In genomic region chr1:136525818-136526217, GRCm38 (mm10) we compare ENCODE assay signal across 22 mouse cellular contexts. TPM values are rescaled to one million over a fixed set of nuclear protein-coding genes. Genes with fewer than 3 reads are reported as not detected.
DNase-seq lines count a peak whose midpoint lies in the region; ATAC-seq and TF ChIP-seq lines count a peak whose summit lies in the region.
"Had no signal": no experiment of that assay in that cellular context is flagged by ENCODE, and none has a peak within 500 bp of the region (broad histone marks: within the 10 kb centered on the region; RNA-seq: fewer than 3 reads in every experiment).

No protein-coding gene starts in this region.

- no peak for TF ChIP-seq CTCF in lung, postnatal 0 days (IDR thresholded peaks at IDR 0.05)
- TF ChIP-seq CTCF in intestine, postnatal 0 days (IDR thresholded peaks at IDR 0.05; ENCODE audit: low read depth) = no peak

- no peak for ATAC-seq in intestine, embryonic 14.5 days (replicated peaks; ENCODE audit: low FRiP score, low TSS enrichment, low read depth)
- no peak for ATAC-seq in intestine, embryonic 15.5 days
- no peak for ATAC-seq in lung, postnatal 0 days
- no peak for ATAC-seq in intestine, postnatal 0 days
- ATAC-seq in stomach, embryonic 14.5 days (ENCODE audit: insufficient number of reproducible peaks, insufficient read depth, low FRiP score, low read depth) = no peak
- ATAC-seq: forebrain, embryonic 13.5 days had no signal

- H3K27me3 ChIP-seq in intestine, embryonic 14.5 days (replicated peaks; ENCODE audit: control insufficient read depth, insufficient read depth, low read length) = no peaks in the 10 kb centered on the region
- no peaks in the 10 kb centered on the region for H3K27me3 ChIP-seq in intestine, embryonic 15.5 days (replicated peaks)
- H3K27me3 ChIP-seq in lung, postnatal 0 days (replicated peaks; ENCODE audit: insufficient read depth, low read length) = no peaks in the 10 kb centered on the region
- H3K27me3 ChIP-seq in intestine, postnatal 0 days (replicated peaks; ENCODE audit: control insufficient read depth, insufficient read depth, low read length) = no peaks in the 10 kb centered on the region
- H3K27me3 ChIP-seq in stomach, embryonic 14.5 days (ENCODE audit: control insufficient read depth, insufficient read depth, low read length) = no peaks in the 10 kb centered on the region
- H3K27me3 ChIP-seq: forebrain, embryonic 13.5 days; liver, embryonic 15.5 days; neural tube, embryonic 12.5 days had no signal

- peak overlapping the region; percentile 57 for H3K27ac ChIP-seq in intestine, embryonic 14.5 days (ENCODE audit: low read depth)
- no peak overlapping the region for H3K27ac ChIP-seq in intestine, embryonic 15.5 days
- H3K27ac ChIP-seq in lung, postnatal 0 days (ENCODE audit: low read length) = peak overlapping the region; percentile 15; the same call in 1 of the 2 replicates
- peak overlapping the region; percentile 41; the same call in 1 of the 2 replicates for H3K27ac ChIP-seq in intestine, postnatal 0 days (ENCODE audit: low read depth, low read length)
- H3K27ac ChIP-seq in stomach, embryonic 14.5 days (ENCODE audit: low read length) = peak overlapping the region; percentile 48; the same call in 1 of the 2 replicates
- H3K27ac ChIP-seq: forebrain, embryonic 13.5 days; heart, adult 2 months; liver, embryonic 15.5 days; macrophage; neural tube, embryonic 12.5 days had no signal

- WGBS in intestine, embryonic 14.5 days = 72% methylated on average over 6 of the region's 6 CpGs
- 65% methylated on average over 6 of the region's 6 CpGs for WGBS in intestine, embryonic 15.5 days
- WGBS in lung, postnatal 0 days = 45% methylated on average over 6 of the region's 6 CpGs
- 74% methylated on average over 6 of the region's 6 CpGs for WGBS in intestine, postnatal 0 days
- 65% methylated on average over 6 of the region's 6 CpGs for WGBS in stomach, embryonic 14.5 days

- no peak for TF ChIP-seq EP300 in lung, postnatal 0 days (IDR thresholded peaks at IDR 0.05)

- no peak for DNase-seq in intestine, embryonic 14.5 days (ENCODE audit: low spot score)
- no peak for DNase-seq in lung, postnatal 0 days (ENCODE audit: low spot score)
- no peak for DNase-seq in lung, postnatal 36 days
- DNase-seq in natural killer cell, adult 2 months (ENCODE audit: low spot score in 2 of 2) = no peak
- no peak for DNase-seq in cerebellum, adult 11 months
- DNase-seq: adrenal gland, adult 2 months; cerebellum, adult 2 months; gastrocnemius, postnatal 36 days; heart, adult 2 months; heart, postnatal 36 days; kidney, adult 11 months; kidney, postnatal 10 days; left cerebral cortex, postnatal 4 days; liver; thymus, postnatal 25 days had no signal

- H3K4me3 ChIP-seq in intestine, embryonic 14.5 days (ENCODE audit: low read depth, low read length) = no peak overlapping the region
- H3K4me3 ChIP-seq in intestine, embryonic 15.5 days (replicated peaks) = no peak overlapping the region
- no peak overlapping the region for H3K4me3 ChIP-seq in lung, postnatal 0 days (ENCODE audit: low read depth, low read length)
- H3K4me3 ChIP-seq in intestine, postnatal 0 days (ENCODE audit: low read depth, low read length) = no peak overlapping the region
- H3K4me3 ChIP-seq in stomach, embryonic 14.5 days (ENCODE audit: low read depth, low read length) = no peak overlapping the region
- H3K4me3 ChIP-seq: forebrain, embryonic 13.5 days; heart, adult 2 months; liver, embryonic 15.5 days; neural tube, embryonic 12.5 days had no signal

- H3K36me3 ChIP-seq in intestine, embryonic 14.5 days (ENCODE audit: control insufficient read depth, insufficient read depth, low read length) = peaks cover 38% of the 10 kb centered on the region
- H3K36me3 ChIP-seq in intestine, embryonic 15.5 days = no peaks in the 10 kb centered on the region
- no peaks in the 10 kb centered on the region for H3K36me3 ChIP-seq in lung, postnatal 0 days (ENCODE audit: insufficient read depth, low read length)
- peaks cover 27% of the 10 kb centered on the region for H3K36me3 ChIP-seq in intestine, postnatal 0 days (ENCODE audit: control insufficient read depth, insufficient read depth)
- H3K36me3 ChIP-seq in stomach, embryonic 14.5 days (ENCODE audit: control insufficient read depth, insufficient read depth, low read length) = peaks cover 9% of the 10 kb centered on the region

- no peaks in the 10 kb centered on the region for H3K9me3 ChIP-seq in intestine, embryonic 14.5 days (ENCODE audit: control insufficient read depth, low read length)
- no peaks in the 10 kb centered on the region for H3K9me3 ChIP-seq in intestine, embryonic 15.5 days
- no peaks in the 10 kb centered on the region for H3K9me3 ChIP-seq in lung, postnatal 0 days (ENCODE audit: low read length)
- H3K9me3 ChIP-seq in intestine, postnatal 0 days (ENCODE audit: control insufficient read depth) = no peaks in the 10 kb centered on the region
- no peaks in the 10 kb centered on the region for H3K9me3 ChIP-seq in stomach, embryonic 14.5 days (ENCODE audit: control insufficient read depth, low read depth, low read length)
- H3K9me3 ChIP-seq: forebrain, embryonic 13.5 days; liver, embryonic 15.5 days; neural tube, embryonic 12.5 days had no signal

- H3K4me1 ChIP-seq in intestine, embryonic 14.5 days (replicated peaks; ENCODE audit: control insufficient read depth, insufficient read depth, low read length) = no peaks in the 10 kb centered on the region
- no peaks in the 10 kb centered on the region for H3K4me1 ChIP-seq in intestine, embryonic 15.5 days (replicated peaks)
- H3K4me1 ChIP-seq in lung, postnatal 0 days (ENCODE audit: insufficient read depth, low read depth, low read length) = no peaks in the 10 kb centered on the region
- H3K4me1 ChIP-seq in intestine, postnatal 0 days (replicated peaks; ENCODE audit: control insufficient read depth, insufficient read depth, low read length) = no peaks in the 10 kb centered on the region
- H3K4me1 ChIP-seq in stomach, embryonic 14.5 days (ENCODE audit: control insufficient read depth, insufficient read depth, low read length) = no peaks in the 10 kb centered on the region
- H3K4me1 ChIP-seq: forebrain, embryonic 13.5 days; liver, embryonic 15.5 days; neural tube, embryonic 12.5 days had no signal

- no peak overlapping the region for H3K4me2 ChIP-seq in intestine, embryonic 14.5 days (ENCODE audit: low read length)
- H3K4me2 ChIP-seq in intestine, embryonic 15.5 days (replicated peaks) = no peak overlapping the region
- no peak overlapping the region for H3K4me2 ChIP-seq in lung, postnatal 0 days (replicated peaks; ENCODE audit: low read depth, low read length)
- H3K4me2 ChIP-seq in intestine, postnatal 0 days (replicated peaks; ENCODE audit: low read depth) = no peak overlapping the region
- no peak overlapping the region for H3K4me2 ChIP-seq in stomach, embryonic 14.5 days (replicated peaks; ENCODE audit: low read depth, low read length)
- H3K4me2 ChIP-seq: forebrain, embryonic 13.5 days; liver, embryonic 15.5 days; neural tube, embryonic 12.5 days had no signal

- H3K9ac ChIP-seq in intestine, embryonic 14.5 days (ENCODE audit: low read length) = no peak overlapping the region
- H3K9ac ChIP-seq in intestine, embryonic 15.5 days = no peak overlapping the region
- no peak overlapping the region for H3K9ac ChIP-seq in lung, postnatal 0 days (replicated peaks; ENCODE audit: low read depth)
- no peak overlapping the region for H3K9ac ChIP-seq in intestine, postnatal 0 days (ENCODE audit: low read depth, low read length)
- H3K9ac ChIP-seq in stomach, embryonic 14.5 days (replicated peaks; ENCODE audit: low read depth, low read length) = no peak overlapping the region
- H3K9ac ChIP-seq: forebrain, embryonic 13.5 days; liver, embryonic 15.5 days; neural tube, embryonic 12.5 days had no signal

RNA-seq across cellular contexts. Expression of gene Kif14, which starts 59.7 kb away (rescaled TPM):
- 7.6 and 7.8 TPM in 2 replicates for polyA plus RNA-seq in intestine, embryonic 14.5 days (2014; fragmentation: Nextera tagmentation; extraction: Ambion mirVana)
- polyA plus RNA-seq in intestine, embryonic 15.5 days (2015; fragmentation: Nextera tagmentation; extraction: Ambion mirVana) = 4.0 and 4.6 TPM in 2 replicates
- polyA plus RNA-seq in lung, postnatal 0 days (2015; fragmentation: Nextera tagmentation; extraction: Ambion mirVana) = 0.45 and 0.54 TPM in 2 replicates
- polyA plus RNA-seq in intestine, postnatal 0 days (2015; fragmentation: Nextera tagmentation; extraction: Ambion mirVana) = 0.50 and 0.58 TPM in 2 replicates
- polyA plus RNA-seq in stomach, embryonic 14.5 days (2014; fragmentation: Nextera tagmentation; extraction: Ambion mirVana) = 11.6 and 13.9 TPM in 2 replicates
